Mouse (Mus musculus): ENCODE results near the gene Gm4631. TPM values are rescaled to one million over a fixed set of nuclear protein-coding genes. Genes with fewer than 3 reads are reported as not detected.
"Not testable (repeated sequence)": the region's sequence is repeated elsewhere in the genome, so short reads cannot be mapped to it uniquely, and the experiment has no call there.

The Gm4631 gene
- polyA plus RNA-seq (2016; fragmentation: Nextera tagmentation; extraction: Ambion mirVana), result 18.8 and 21.4 TPM in 2 replicates

- H3K27ac ChIP-seq; H3K9me3 ChIP-seq (replicated peaks); DNase-seq (ENCODE audit: low spot score); H3K4me1 ChIP-seq; H3K4me3 ChIP-seq; H3K27me3 ChIP-seq (ENCODE audit: low read depth, poor library complexity, severe bottlenecking); H3K36me3 ChIP-seq: not testable (repeated sequence)
- no CpG with 5 or more reads among the region's 8 CpGs for WGBS
Observed at GRCm38 (mm10) chr2:175338097-175338496, at the start of gene Gm4631. Gm4631 (minus strand) TSS chr2:175338197.

- not testable (repeated sequence) for H3K36me3 ChIP-seq; H3K27me3 ChIP-seq (ENCODE audit: low read depth, poor library complexity, severe bottlenecking); H3K9me3 ChIP-seq (replicated peaks); DNase-seq (ENCODE audit: low spot score); H3K27ac ChIP-seq; H3K4me1 ChIP-seq; H3K4me3 ChIP-seq
- WGBS, result no CpG with 5 or more reads among the region's 6 CpGs
Observed at GRCm38 (mm10) chr2:175372136-175372535, 34.1 kb upstream of the Gm4631 start, which contains the start of gene Zfp968. Zfp968 (plus strand) TSS chr2:175372436.

- not testable (repeated sequence) for H3K27ac ChIP-seq; H3K4me1 ChIP-seq; H3K36me3 ChIP-seq; DNase-seq (ENCODE audit: low spot score); H3K27me3 ChIP-seq (ENCODE audit: low read depth, poor library complexity, severe bottlenecking); H3K9me3 ChIP-seq (replicated peaks); H3K4me3 ChIP-seq
- no CpG with 5 or more reads among the region's 6 CpGs for WGBS
Observed at GRCm38 (mm10) chr2:175274825-175275224, 63.2 kb downstream of the Gm4631 start, which contains the start of gene Gm14440. Gm14440 (plus strand) TSS chr2:175275125.

Other genes starting within 250 kb of the Gm4631 start
- 4.9 and 6.2 TPM in 2 replicates for gene Gm14399, start 196.2 kb downstream of the Gm4631 start, polyA plus RNA-seq (2016; fragmentation: Nextera tagmentation; extraction: Ambion mirVana)
- gene Gm14443, start 162.3 kb downstream of the Gm4631 start, polyA plus RNA-seq (2016; fragmentation: Nextera tagmentation; extraction: Ambion mirVana), result 0.83 and 1.2 TPM in 2 replicates
- gene Gm14391, start 131.3 kb downstream of the Gm4631 start, polyA plus RNA-seq (2016; fragmentation: Nextera tagmentation; extraction: Ambion mirVana), result 5.8 and 6.7 TPM in 2 replicates
- 4.5 and 4.6 TPM in 2 replicates for gene Gm14440, start 63.1 kb downstream of the Gm4631 start, polyA plus RNA-seq (2016; fragmentation: Nextera tagmentation; extraction: Ambion mirVana)
- gene Zfp968, start 34.2 kb upstream of the Gm4631 start, polyA plus RNA-seq (2016; fragmentation: Nextera tagmentation; extraction: Ambion mirVana), result 4.9 and 5.3 TPM in 2 replicates
- gene Gm4724, start 97.6 kb upstream of the Gm4631 start, polyA plus RNA-seq (2016; fragmentation: Nextera tagmentation; extraction: Ambion mirVana), result 19.9 and 24.8 TPM in 2 replicates
- 2.1 and 5.1 TPM in 2 replicates for gene Zfp965, start 131.8 kb upstream of the Gm4631 start, polyA plus RNA-seq (2016; fragmentation: Nextera tagmentation; extraction: Ambion mirVana)

Measured in limb, embryonic 10.5 days (tissue).